Mouse (Mus musculus) neutrophil, adult 5-6 weeks (primary cell): Measurements from ENCODE around the gene Tcte3. TPM values are rescaled to one million over a fixed set of nuclear protein-coding genes. Genes with fewer than 3 reads are reported as not detected.
"Not testable (repeated sequence)": the region's sequence is repeated elsewhere in the genome, so short reads cannot be mapped to it uniquely, and the experiment has no call there.

ENCODE experiments used
- ATAC-seq: fragments of 151-379, 151-347 bp; 2 replicates; pipeline ENCODE4 v1.8.0; 2017; ENCODE audit warnings: mild to moderate bottlenecking, moderate TSS enrichment; ENCODE audit not compliant: insufficient number of reproducible peaks, poor library complexity, low FRiP score, severe bottlenecking; ENCODE audit errors: extremely low read depth
- total RNA-seq: library from RNA; stranded (forward); fragments of 200-1000 nt; gene quantifications from 2 replicates; pipeline ENCODE4 v1.2.3, GENCODE M21; 2017

Tcte3 gene
- total RNA-seq, 1 experiment from 2014 or later, result not detected

GRCm38 (mm10) chr17:15052766-15053165 lies 11.5 kb upstream of the Tcte3 start:
- 0 out of 2 replicates have a peak, but pooled peaks have one; percentile 26 for ATAC-seq

- not testable (repeated sequence) for ATAC-seq
Observed at GRCm38 (mm10) chr17:15050338-15050737, 9.1 kb upstream of the Tcte3 start.

DNA sequence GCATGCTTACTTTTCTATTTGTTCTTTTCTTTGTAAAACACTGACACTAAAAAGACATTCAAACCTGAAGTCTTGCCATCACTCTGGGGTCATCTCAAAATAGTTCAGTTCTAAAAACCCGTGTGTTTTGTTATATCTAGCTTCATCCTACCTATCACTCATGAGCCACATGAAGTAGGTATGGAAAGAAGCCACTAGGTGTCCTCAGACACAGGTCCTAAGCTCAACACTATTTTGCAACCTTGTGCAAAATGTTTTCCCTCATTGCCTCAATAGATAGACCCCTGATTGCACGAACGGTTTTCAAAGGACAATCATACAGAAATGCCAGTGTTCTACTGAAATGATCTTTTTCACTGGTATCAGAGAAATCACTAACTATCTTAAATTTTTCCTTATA lies 833 bp downstream of the Tcte3 start:
- ATAC-seq, result peak; percentile 77

DNA sequence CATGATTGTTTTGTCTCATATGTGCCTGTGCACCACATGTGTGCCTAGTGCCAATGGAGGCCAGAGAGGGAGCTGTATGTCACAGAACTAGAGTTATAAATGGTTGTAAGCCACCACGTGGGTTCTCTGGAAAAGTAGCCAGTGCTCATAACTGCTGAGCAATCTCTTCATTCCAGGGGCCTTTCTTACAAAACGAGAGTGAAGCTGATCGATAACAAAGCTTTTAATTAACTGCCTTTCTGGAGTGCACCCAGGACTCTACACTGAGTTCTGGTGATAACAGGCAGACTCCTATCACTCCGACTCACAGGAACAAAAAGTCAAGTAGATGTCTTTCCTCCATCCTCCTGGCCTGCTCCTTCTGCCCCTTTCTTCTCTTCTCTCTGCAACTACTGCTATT lies 9.9 kb downstream of the Tcte3 start:
- ATAC-seq, result not testable (repeated sequence)

DNA sequence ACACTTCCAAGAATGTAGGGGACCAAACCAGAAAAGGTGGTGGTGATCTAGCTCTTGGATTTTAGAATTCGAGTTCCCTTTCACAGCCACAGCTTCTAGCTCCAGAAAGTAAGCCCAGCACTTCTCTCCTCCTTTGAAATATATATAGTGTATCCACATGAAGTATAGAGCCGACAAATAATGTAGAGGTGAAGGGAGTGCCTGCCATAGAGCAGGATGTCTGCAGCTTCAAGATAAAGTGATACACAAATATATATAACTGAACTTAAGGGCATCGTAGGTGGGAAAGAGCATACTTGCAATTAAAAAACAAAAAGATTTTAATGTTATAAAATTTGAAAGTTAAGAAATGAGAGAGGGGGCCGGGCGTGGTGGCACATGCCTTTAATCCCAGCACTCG lies 15.8 kb downstream of the Tcte3 start:
- not testable (repeated sequence) for ATAC-seq

GRCm38 (mm10) chr17:15024502-15025193 lies 16.6 kb downstream of the Tcte3 start:
- peak; percentile 51 for ATAC-seq

- 0 out of 2 replicates have a peak, but pooled peaks have one; percentile 2 for ATAC-seq
Observed at GRCm38 (mm10) chr17:15023878-15024492, 17.3 kb downstream of the Tcte3 start.

- not testable (repeated sequence) for ATAC-seq
Observed at GRCm38 (mm10) chr17:15021503-15022220, 19.6 kb downstream of the Tcte3 start.

- ATAC-seq, result peak; percentile 96
Observed at GRCm38 (mm10) chr17:15009706-15010413, 31.4 kb downstream of the Tcte3 start, which contains the start of gene Gm3435. Gene Gm3435 (plus strand): TSS chr17:15010176.

DNA sequence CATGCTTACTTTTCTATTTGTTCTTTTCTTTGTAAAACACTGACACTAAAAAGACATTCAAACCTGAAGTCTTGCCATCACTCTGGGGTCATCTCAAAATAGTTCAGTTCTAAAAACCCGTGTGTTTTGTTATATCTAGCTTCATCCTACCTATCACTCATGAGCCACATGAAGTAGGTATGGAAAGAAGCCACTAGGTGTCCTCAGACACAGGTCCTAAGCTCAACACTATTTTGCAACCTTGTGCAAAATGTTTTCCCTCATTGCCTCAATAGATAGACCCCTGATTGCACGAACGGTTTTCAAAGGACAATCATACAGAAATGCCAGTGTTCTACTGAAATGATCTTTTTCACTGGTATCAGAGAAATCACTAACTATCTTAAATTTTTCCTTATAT lies 32.2 kb downstream of the Tcte3 start:
- peak; percentile 76 for ATAC-seq

DNA sequence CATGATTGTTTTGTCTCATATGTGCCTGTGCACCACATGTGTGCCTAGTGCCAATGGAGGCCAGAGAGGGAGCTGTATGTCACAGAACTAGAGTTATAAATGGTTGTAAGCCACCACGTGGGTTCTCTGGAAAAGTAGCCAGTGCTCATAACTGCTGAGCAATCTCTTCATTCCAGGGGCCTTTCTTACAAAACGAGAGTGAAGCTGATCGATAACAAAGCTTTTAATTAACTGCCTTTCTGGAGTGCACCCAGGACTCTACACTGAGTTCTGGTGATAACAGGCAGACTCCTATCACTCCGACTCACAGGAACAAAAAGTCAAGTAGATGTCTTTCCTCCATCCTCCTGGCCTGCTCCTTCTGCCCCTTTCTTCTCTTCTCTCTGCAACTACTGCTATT lies 41.2 kb downstream of the Tcte3 start:
- not testable (repeated sequence) for ATAC-seq

DNA sequence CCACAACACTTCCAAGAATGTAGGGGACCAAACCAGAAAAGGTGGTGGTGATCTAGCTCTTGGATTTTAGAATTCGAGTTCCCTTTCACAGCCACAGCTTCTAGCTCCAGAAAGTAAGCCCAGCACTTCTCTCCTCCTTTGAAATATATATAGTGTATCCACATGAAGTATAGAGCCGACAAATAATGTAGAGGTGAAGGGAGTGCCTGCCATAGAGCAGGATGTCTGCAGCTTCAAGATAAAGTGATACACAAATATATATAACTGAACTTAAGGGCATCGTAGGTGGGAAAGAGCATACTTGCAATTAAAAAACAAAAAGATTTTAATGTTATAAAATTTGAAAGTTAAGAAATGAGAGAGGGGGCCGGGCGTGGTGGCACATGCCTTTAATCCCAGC lies 47.1 kb downstream of the Tcte3 start:
- not testable (repeated sequence) for ATAC-seq

DNA sequence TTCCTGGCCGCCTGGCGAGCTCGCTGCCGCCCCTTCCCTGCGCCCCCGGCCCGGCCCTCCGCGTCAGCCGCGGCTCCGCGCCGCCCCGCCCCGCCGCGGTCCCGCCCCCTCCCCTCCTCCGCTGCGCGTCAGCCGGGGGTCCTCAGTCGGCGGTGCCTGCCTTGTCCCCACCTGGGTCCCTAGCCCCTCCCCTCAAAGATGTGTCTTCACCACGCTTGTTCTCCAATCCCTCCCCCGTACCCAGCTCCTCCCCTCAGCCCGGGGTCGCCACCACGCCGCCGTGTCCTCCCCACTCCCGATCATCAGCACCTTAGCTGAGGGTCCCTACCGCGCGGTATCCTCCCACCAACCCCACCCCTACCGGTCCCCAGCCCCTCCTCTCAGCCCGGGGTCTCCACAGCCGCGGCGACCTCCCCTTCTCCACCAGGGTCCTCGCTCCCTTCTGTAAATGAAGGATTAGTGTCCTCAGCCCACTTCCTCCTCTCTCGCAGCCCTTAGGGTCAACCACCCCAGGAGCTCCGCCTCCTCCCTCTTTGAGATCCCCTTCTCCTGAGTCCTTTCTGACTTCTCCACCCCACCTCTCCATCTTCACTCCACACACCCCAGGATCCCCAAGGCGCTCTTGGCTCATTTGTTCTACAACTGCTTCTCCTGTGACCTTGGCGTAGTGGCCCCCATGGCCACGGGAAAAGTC lies 48.0 kb downstream of the Tcte3 start:
- ATAC-seq, result peak; percentile 49

- ATAC-seq, result not testable (repeated sequence)
Observed at GRCm38 (mm10) chr17:14992522-14993138, 48.7 kb downstream of the Tcte3 start.

DNA sequence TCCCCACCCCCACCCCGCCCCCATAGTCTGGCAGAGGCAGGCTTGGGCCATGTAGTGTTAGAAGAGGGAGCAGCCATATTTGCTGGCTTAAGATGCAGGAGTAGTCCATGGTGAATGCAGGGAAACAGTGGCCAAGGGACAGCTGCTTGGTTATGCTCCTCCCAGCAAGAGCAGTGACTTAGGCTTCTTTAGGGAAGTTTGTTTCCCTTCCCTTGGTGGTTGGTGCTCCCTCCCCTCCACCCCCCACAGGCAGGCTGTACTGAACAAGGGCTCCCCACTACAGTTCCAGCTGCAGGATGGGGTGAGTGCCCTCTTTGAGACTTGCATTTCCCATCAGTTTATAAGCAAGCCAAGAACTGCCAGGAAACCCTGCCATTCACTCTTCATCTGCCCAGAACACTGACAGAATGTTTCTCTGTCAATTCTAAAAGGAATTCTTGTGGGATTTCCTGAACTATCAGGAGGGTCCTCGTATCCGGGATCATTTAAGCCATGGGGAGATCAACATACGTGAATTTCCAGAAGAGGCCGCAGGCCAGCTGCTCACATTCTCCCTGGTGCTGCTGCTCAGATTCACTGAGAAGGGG lies 51.1 kb downstream of the Tcte3 start:
- ATAC-seq, result not testable (repeated sequence)

DNA sequence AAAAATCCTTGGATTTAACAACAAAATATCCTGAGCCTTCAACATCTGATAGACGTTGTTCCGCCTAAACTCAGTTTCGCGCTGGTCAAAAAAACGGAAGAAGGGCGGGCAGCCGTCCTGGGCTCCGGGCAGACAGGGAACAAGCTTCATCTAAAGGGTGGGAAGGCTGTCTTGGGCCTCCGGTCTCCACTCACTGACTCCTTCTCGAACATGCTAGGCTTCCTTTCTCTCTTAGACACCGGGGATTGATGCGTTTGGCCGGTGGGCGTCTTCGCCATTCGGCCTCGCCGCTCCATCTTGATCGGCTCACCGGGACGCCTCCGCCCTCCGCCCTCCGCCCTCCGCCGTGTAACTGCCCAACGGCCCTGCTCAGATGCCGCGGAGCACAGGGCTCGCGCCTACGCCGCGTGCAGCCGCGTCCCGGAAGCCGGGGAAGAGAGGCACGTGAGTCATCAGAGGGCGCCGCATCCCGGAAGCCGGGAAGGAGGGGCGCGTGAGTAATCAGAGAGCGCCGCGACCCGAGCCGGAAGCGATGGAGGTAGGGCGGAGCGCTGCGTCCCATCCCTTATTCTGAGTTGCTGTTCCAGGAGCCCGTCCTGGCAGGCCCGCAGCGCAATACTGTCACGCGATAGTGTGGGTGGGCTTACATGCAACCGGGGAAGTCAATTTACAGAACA lies 62.8 kb downstream of the Tcte3 start, which contains the start of the genes 9030025P20Rik and Gm3417:
Gene 9030025P20Rik (plus strand): TSS at position 107 of the 677 bp plus-strand sequence.
Gene Gm3417 (minus strand): TSS at position 429 of the 677 bp plus-strand sequence.
- peak; percentile 96 for ATAC-seq

DNA sequence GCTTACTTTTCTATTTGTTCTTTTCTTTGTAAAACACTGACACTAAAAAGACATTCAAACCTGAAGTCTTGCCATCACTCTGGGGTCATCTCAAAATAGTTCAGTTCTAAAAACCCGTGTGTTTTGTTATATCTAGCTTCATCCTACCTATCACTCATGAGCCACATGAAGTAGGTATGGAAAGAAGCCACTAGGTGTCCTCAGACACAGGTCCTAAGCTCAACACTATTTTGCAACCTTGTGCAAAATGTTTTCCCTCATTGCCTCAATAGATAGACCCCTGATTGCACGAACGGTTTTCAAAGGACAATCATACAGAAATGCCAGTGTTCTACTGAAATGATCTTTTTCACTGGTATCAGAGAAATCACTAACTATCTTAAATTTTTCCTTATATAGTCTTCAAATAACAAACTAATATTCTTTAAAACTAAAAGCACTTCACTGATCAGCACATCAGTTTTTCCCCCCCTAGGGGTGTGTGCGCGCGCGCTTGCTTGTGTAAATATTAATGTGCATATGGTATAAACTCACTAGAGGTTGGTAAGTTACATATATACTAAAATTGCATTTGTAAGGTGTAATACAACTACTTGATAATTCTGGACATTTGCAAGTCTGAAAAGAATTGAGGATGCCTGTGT lies 63.4 kb downstream of the Tcte3 start:
- peak; percentile 76 for ATAC-seq
